Mouse (Mus musculus): Measurements from ENCODE around the gene Ccdc77. TPM values are rescaled to one million over a fixed set of nuclear protein-coding genes. Genes with fewer than 3 reads are reported as not detected.

The Ccdc77 gene
- polyA plus RNA-seq, 1 experiment from 2014 or later: 8.6 TPM

- Histone ChIP-seq H3K9ac (replicated peaks; ENCODE audit: low read depth) (no peak overlapping the region), H3K4me1 (ENCODE audit: insufficient read depth, low read depth, low read length) (no peaks in the 10 kb centered on the region), H3K4me2 (replicated peaks; ENCODE audit: low read depth, low read length) (no peak overlapping the region), H3K4me3 (ENCODE audit: low read depth, low read length) (no peak overlapping the region), H3K27me3 (replicated peaks; ENCODE audit: insufficient read depth, low read length) (no peaks in the 10 kb centered on the region), H3K36me3 (ENCODE audit: insufficient read depth, low read length) (no peaks in the 10 kb centered on the region), H3K9me3 (ENCODE audit: low read length) (no peaks in the 10 kb centered on the region), H3K27ac (ENCODE audit: low read length) (no peak overlapping the region)
- WGBS: 53% methylated on average over 9 of the region's 9 CpGs
- peak; percentile 26 for DNase-seq (ENCODE audit: low spot score)
- no peak for TF ChIP-seq EP300 (IDR thresholded peaks at IDR 0.05)
- TF ChIP-seq CTCF (IDR thresholded peaks at IDR 0.05): no peak
- peak; percentile 41; the same call in 1 of the 2 replicates for ATAC-seq
Observed at GRCm38 (mm10) chr6:120319129-120319528, 45.0 kb downstream of the Ccdc77 start.

DNA sequence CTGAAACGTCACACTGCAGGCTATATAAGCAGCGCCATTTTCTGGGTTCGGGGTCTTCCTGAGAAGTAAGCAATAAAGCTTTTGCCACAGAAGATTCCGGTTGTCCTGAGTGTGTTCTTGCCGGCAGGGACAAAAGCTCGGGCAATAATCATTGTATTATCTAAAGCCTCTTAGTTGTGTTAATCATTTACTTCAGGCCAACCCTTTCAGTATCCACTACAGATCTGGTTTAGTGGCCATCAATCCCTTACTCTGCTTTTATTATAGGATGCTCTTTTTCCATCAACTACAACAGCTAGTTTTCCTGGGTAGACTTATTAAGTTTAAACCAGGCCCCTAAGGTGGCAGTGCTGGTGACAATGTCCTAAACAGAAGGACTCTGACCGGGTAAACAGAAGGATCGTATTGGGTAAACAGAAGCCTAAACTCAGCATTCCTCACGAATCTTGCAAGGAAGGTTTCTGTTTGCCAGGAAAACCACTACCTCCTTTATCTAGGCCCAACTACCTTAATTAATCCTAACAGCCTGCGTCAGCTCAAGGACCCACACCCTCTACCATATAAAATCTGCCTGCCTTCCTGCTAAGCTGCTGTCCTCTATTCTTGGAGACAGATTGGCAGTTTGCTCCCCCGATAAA lies 45.8 kb downstream of the Ccdc77 start:
- H3K9me3 ChIP-seq (ENCODE audit: low read length): no peaks in the 10 kb centered on the region
- ATAC-seq (no peak), DNase-seq (ENCODE audit: low spot score) (no peak)

GRCm38 (mm10) chr6:120312443-120312842 lies 51.7 kb downstream of the Ccdc77 start:
- Histone ChIP-seq H3K4me2 (replicated peaks; ENCODE audit: low read depth, low read length) (no peak overlapping the region), H3K4me1 (ENCODE audit: insufficient read depth, low read depth, low read length) (no peaks in the 10 kb centered on the region), H3K9me3 (ENCODE audit: low read length) (no peaks in the 10 kb centered on the region), H3K36me3 (ENCODE audit: insufficient read depth, low read length) (no peaks in the 10 kb centered on the region), H3K27ac (ENCODE audit: low read length) (no peak overlapping the region), H3K9ac (replicated peaks; ENCODE audit: low read depth) (no peak overlapping the region), H3K4me3 (ENCODE audit: low read depth, low read length) (no peak overlapping the region), H3K27me3 (replicated peaks; ENCODE audit: insufficient read depth, low read length) (no peaks in the 10 kb centered on the region)
- no peak for ATAC-seq
- no peak for TF ChIP-seq EP300 (IDR thresholded peaks at IDR 0.05)
- DNase-seq (ENCODE audit: low spot score): no peak
- WGBS: 67% methylated on average over 5 of the region's 5 CpGs

More for the DNA sequence above, 45.8 kb downstream of the Ccdc77 start:
- Histone ChIP-seq H3K4me2 (replicated peaks; ENCODE audit: low read depth, low read length) (no peak overlapping the region), H3K4me3 (ENCODE audit: low read depth, low read length) (no peak overlapping the region), H3K27me3 (replicated peaks; ENCODE audit: insufficient read depth, low read length) (no peaks in the 10 kb centered on the region), H3K9ac (replicated peaks; ENCODE audit: low read depth) (no peak overlapping the region), H3K4me1 (ENCODE audit: insufficient read depth, low read depth, low read length) (no peaks in the 10 kb centered on the region), H3K36me3 (ENCODE audit: insufficient read depth, low read length) (no peaks in the 10 kb centered on the region), H3K27ac (ENCODE audit: low read length) (no peak overlapping the region)
- no peak for TF ChIP-seq CTCF (IDR thresholded peaks at IDR 0.05)
- no peak for TF ChIP-seq EP300 (IDR thresholded peaks at IDR 0.05)
- WGBS: 51% methylated on average over 11 of the region's 11 CpGs

- DNase-seq (ENCODE audit: low spot score): no peak
- Histone ChIP-seq H3K27ac (ENCODE audit: low read length) (no peak overlapping the region), H3K9me3 (ENCODE audit: low read length) (no peaks in the 10 kb centered on the region), H3K4me3 (ENCODE audit: low read depth, low read length) (no peak overlapping the region), H3K27me3 (replicated peaks; ENCODE audit: insufficient read depth, low read length) (no peaks in the 10 kb centered on the region), H3K4me1 (ENCODE audit: insufficient read depth, low read depth, low read length) (no peaks in the 10 kb centered on the region), H3K36me3 (ENCODE audit: insufficient read depth, low read length) (no peaks in the 10 kb centered on the region), H3K9ac (replicated peaks; ENCODE audit: low read depth) (no peak overlapping the region), H3K4me2 (replicated peaks; ENCODE audit: low read depth, low read length) (no peak overlapping the region)
- TF ChIP-seq EP300 (IDR thresholded peaks at IDR 0.05) (no peak), CTCF (IDR thresholded peaks at IDR 0.05) (no peak)
- ATAC-seq: no peak
- 37% methylated on average over 3 of the region's 3 CpGs for WGBS
Observed at GRCm38 (mm10) chr6:120309787-120310186, 54.4 kb downstream of the Ccdc77 start.

- no peak overlapping the region for H3K4me2 ChIP-seq (replicated peaks; ENCODE audit: low read depth, low read length)
- TF ChIP-seq CTCF (IDR thresholded peaks at IDR 0.05): no peak
- no peak overlapping the region for H3K4me3 ChIP-seq (ENCODE audit: low read depth, low read length)
- ATAC-seq (no peak), DNase-seq (ENCODE audit: low spot score) (no peak)
- 65% methylated on average over 9 of the region's 9 CpGs for WGBS
- no peaks in the 10 kb centered on the region for H3K36me3 ChIP-seq (ENCODE audit: insufficient read depth, low read length)
- H3K4me1 ChIP-seq (ENCODE audit: insufficient read depth, low read depth, low read length): no peaks in the 10 kb centered on the region
- H3K9ac ChIP-seq (replicated peaks; ENCODE audit: low read depth): no peak overlapping the region
- no peaks in the 10 kb centered on the region for H3K9me3 ChIP-seq (ENCODE audit: low read length)
- no peak overlapping the region for H3K27ac ChIP-seq (ENCODE audit: low read length)
- H3K27me3 ChIP-seq (replicated peaks; ENCODE audit: insufficient read depth, low read length): no peaks in the 10 kb centered on the region
Observed at GRCm38 (mm10) chr6:120309338-120309737, 54.8 kb downstream of the Ccdc77 start.

- H3K27ac ChIP-seq (ENCODE audit: low read length): no peak overlapping the region
- TF ChIP-seq EP300 (IDR thresholded peaks at IDR 0.05) (no peak), CTCF (IDR thresholded peaks at IDR 0.05) (no peak)
- H3K36me3 ChIP-seq (ENCODE audit: insufficient read depth, low read length): no peaks in the 10 kb centered on the region
- 66% methylated on average over 3 of the region's 3 CpGs for WGBS
- no peak overlapping the region for H3K4me2 ChIP-seq (replicated peaks; ENCODE audit: low read depth, low read length)
- no peak overlapping the region for H3K9ac ChIP-seq (replicated peaks; ENCODE audit: low read depth)
- no peaks in the 10 kb centered on the region for H3K9me3 ChIP-seq (ENCODE audit: low read length)
- H3K4me3 ChIP-seq (ENCODE audit: low read depth, low read length): no peak overlapping the region
- no peak for ATAC-seq
- H3K27me3 ChIP-seq (replicated peaks; ENCODE audit: insufficient read depth, low read length): no peaks in the 10 kb centered on the region
- H3K4me1 ChIP-seq (ENCODE audit: insufficient read depth, low read depth, low read length): no peaks in the 10 kb centered on the region
- no peak for DNase-seq (ENCODE audit: low spot score)
Observed at GRCm38 (mm10) chr6:120306859-120307594, 57.1 kb downstream of the Ccdc77 start.

All from lung, postnatal 0 days (tissue).